Mouse (Mus musculus): Measurements from ENCODE around the gene Dedd.

GRCm38 (mm10) chr1:171360253-171360652 lies 31.3 kb downstream of the Dedd start:
- no peak for TF ChIP-seq POLR2A (IDR thresholded peaks at IDR 0.05; ENCODE audit: low read depth, low read length)
- TF ChIP-seq CTCF (IDR thresholded peaks at IDR 0.05; ENCODE audit: extremely low read depth, insufficient read depth, insufficient read length, insufficient replicate concordance): no peak
